Mouse (Mus musculus): ENCODE measurements around the gene Smg6. TPM values are rescaled to one million over a fixed set of nuclear protein-coding genes. Genes with fewer than 3 reads are reported as not detected.

Smg6 gene
- total RNA-seq, 1 experiment from 2014 or later = 48.2 TPM

- no peak for ATAC-seq (ENCODE audit: extremely low read depth, insufficient number of reproducible peaks, low FRiP score, poor library complexity, severe bottlenecking)
Measured at GRCm38 (mm10) chr11:75133391-75133790, 207.8 kb downstream of the Smg6 start.

- no peak for ATAC-seq (ENCODE audit: extremely low read depth, insufficient number of reproducible peaks, low FRiP score, poor library complexity, severe bottlenecking)
Measured at GRCm38 (mm10) chr11:75133951-75134350, 208.3 kb downstream of the Smg6 start.

- no peak for ATAC-seq (ENCODE audit: extremely low read depth, insufficient number of reproducible peaks, low FRiP score, poor library complexity, severe bottlenecking)
Measured at GRCm38 (mm10) chr11:75134485-75135068, 209.0 kb downstream of the Smg6 start.

- ATAC-seq (ENCODE audit: extremely low read depth, insufficient number of reproducible peaks, low FRiP score, poor library complexity, severe bottlenecking) = no peak
Measured at GRCm38 (mm10) chr11:75135358-75135757, 209.7 kb downstream of the Smg6 start.

- ATAC-seq (ENCODE audit: extremely low read depth, insufficient number of reproducible peaks, low FRiP score, poor library complexity, severe bottlenecking) = peak; percentile 83
Measured at GRCm38 (mm10) chr11:75136666-75137398, 211.2 kb downstream of the Smg6 start.

- ATAC-seq (ENCODE audit: extremely low read depth, insufficient number of reproducible peaks, low FRiP score, poor library complexity, severe bottlenecking) = no peak
Measured at GRCm38 (mm10) chr11:75139122-75139963, 213.7 kb downstream of the Smg6 start.

- no peak for ATAC-seq (ENCODE audit: extremely low read depth, insufficient number of reproducible peaks, low FRiP score, poor library complexity, severe bottlenecking)
Measured at GRCm38 (mm10) chr11:75140431-75140830, 214.8 kb downstream of the Smg6 start.

- ATAC-seq (ENCODE audit: extremely low read depth, insufficient number of reproducible peaks, low FRiP score, poor library complexity, severe bottlenecking) = no peak
Measured at GRCm38 (mm10) chr11:75141038-75141437, 215.4 kb downstream of the Smg6 start.

- ATAC-seq (ENCODE audit: extremely low read depth, insufficient number of reproducible peaks, low FRiP score, poor library complexity, severe bottlenecking) = no peak
Measured at GRCm38 (mm10) chr11:75141913-75142312, 216.3 kb downstream of the Smg6 start.

GRCm38 (mm10) chr11:75142749-75143148, 217.1 kb downstream of the Smg6 start:
- ATAC-seq (ENCODE audit: extremely low read depth, insufficient number of reproducible peaks, low FRiP score, poor library complexity, severe bottlenecking) = no peak

- ATAC-seq (ENCODE audit: extremely low read depth, insufficient number of reproducible peaks, low FRiP score, poor library complexity, severe bottlenecking) = no peak
Measured at GRCm38 (mm10) chr11:75145841-75146240, 220.2 kb downstream of the Smg6 start.

- ATAC-seq (ENCODE audit: extremely low read depth, insufficient number of reproducible peaks, low FRiP score, poor library complexity, severe bottlenecking) = no peak
Measured at GRCm38 (mm10) chr11:75147106-75147845, 221.7 kb downstream of the Smg6 start.

GRCm38 (mm10) chr11:75147846-75148168, 222.2 kb downstream of the Smg6 start:
- no peak for ATAC-seq (ENCODE audit: extremely low read depth, insufficient number of reproducible peaks, low FRiP score, poor library complexity, severe bottlenecking)

GRCm38 (mm10) chr11:75148332-75149035, 222.9 kb downstream of the Smg6 start:
- no peak for ATAC-seq (ENCODE audit: extremely low read depth, insufficient number of reproducible peaks, low FRiP score, poor library complexity, severe bottlenecking)

GRCm38 (mm10) chr11:75150346-75150745, 224.7 kb downstream of the Smg6 start:
- ATAC-seq (ENCODE audit: extremely low read depth, insufficient number of reproducible peaks, low FRiP score, poor library complexity, severe bottlenecking) = no peak

- ATAC-seq (ENCODE audit: extremely low read depth, insufficient number of reproducible peaks, low FRiP score, poor library complexity, severe bottlenecking) = peak; percentile 83
Measured at GRCm38 (mm10) chr11:75152603-75153557, 227.3 kb downstream of the Smg6 start.

- peak; percentile 44; the same call in 1 of the 2 replicates for ATAC-seq (ENCODE audit: extremely low read depth, insufficient number of reproducible peaks, low FRiP score, poor library complexity, severe bottlenecking)
Measured at GRCm38 (mm10) chr11:75154053-75154585, 228.5 kb downstream of the Smg6 start.
